Mouse (Mus musculus): ENCODE results near the gene Adad2. TPM values are rescaled to one million over a fixed set of nuclear protein-coding genes. Genes with fewer than 3 reads are reported as not detected.

The Adad2 gene
- polyA plus RNA-seq (2014; fragmentation: Nextera tagmentation; extraction: Ambion mirVana) = 0.17 TPM in 1 of 2 replicates, not detected in the other

GRCm38 (mm10) chr8:119612471-119612870 is at the start of gene Adad2:
Gene Adad2, plus strand, starts transcription at chr8:119612747.
- no peak for ATAC-seq (replicated peaks; ENCODE audit: insufficient number of reproducible peaks, low FRiP score, low TSS enrichment, low read depth)
- DNase-seq (ENCODE audit: low spot score) = no peak
- no peak within 1 kb of the TSS for H3K4me3 ChIP-seq (ENCODE audit: low read depth, low read length)

DNA sequence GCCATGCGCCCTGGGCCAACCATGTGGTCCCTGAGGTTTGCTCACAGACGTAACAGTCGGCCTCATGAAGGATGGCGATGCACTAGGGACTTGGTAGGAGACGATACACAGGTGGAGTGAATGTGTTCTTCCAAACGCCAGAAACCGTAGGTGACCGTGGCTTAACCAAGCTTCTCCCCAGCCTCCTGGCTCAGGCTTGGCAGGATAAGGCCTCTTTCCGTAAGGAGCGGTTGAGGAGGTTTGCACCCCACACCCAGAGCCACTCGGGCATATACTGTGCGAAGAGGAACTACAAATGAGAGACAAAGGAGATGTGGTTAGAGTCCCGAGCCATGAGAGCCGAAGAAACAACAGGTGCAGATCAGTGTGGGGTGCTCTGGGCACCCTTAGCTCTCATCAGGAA is 48.7 kb upstream of the Adad2 start:
- no peak for ATAC-seq (replicated peaks; ENCODE audit: insufficient number of reproducible peaks, low FRiP score, low TSS enrichment, low read depth)
- Histone ChIP-seq H3K4me2 (ENCODE audit: low read depth, low read length) (no peak overlapping the region), H3K27ac (replicated peaks; ENCODE audit: low read depth, low read length) (no peak overlapping the region), H3K9ac (replicated peaks; ENCODE audit: low read length) (no peak overlapping the region), H3K4me3 (ENCODE audit: low read depth, low read length) (no peak overlapping the region), H3K36me3 (replicated peaks; ENCODE audit: control insufficient read depth, insufficient read depth, low read depth, low read length) (peaks cover 2% of the 10 kb centered on the region), H3K27me3 (ENCODE audit: control insufficient read depth, insufficient read depth, low read length) (no peaks in the 10 kb centered on the region), H3K4me1 (ENCODE audit: control insufficient read depth, insufficient read depth, low read length) (no peaks in the 10 kb centered on the region), H3K9me3 (replicated peaks; ENCODE audit: control insufficient read depth, low read length) (no peaks in the 10 kb centered on the region)
- no peak for DNase-seq (ENCODE audit: low spot score)
- 95% methylated on average over 14 of the region's 14 CpGs for WGBS

More at GRCm38 (mm10) chr8:119612471-119612870, at the start of gene Adad2:
- Histone ChIP-seq H3K9me3 (replicated peaks; ENCODE audit: control insufficient read depth, low read length) (no peaks in the 10 kb centered on the region), H3K4me2 (ENCODE audit: low read depth, low read length) (no peak within 1 kb of the TSS), H3K4me1 (ENCODE audit: control insufficient read depth, insufficient read depth, low read length) (no peaks in the 10 kb centered on the region), H3K36me3 (replicated peaks; ENCODE audit: control insufficient read depth, insufficient read depth, low read depth, low read length) (no peaks in the 10 kb centered on the region), H3K27ac (replicated peaks; ENCODE audit: low read depth, low read length) (no peak within 1 kb of the TSS), H3K9ac (replicated peaks; ENCODE audit: low read length) (no peak within 1 kb of the TSS), H3K27me3 (ENCODE audit: control insufficient read depth, insufficient read depth, low read length) (no peaks in the 10 kb centered on the region)
- WGBS = 83% methylated on average over 26 of the region's 26 CpGs

- Histone ChIP-seq H3K9me3 (replicated peaks; ENCODE audit: control insufficient read depth, low read length) (no peaks in the 10 kb centered on the region), H3K27ac (replicated peaks; ENCODE audit: low read depth, low read length) (no peak overlapping the region), H3K4me2 (ENCODE audit: low read depth, low read length) (no peak overlapping the region), H3K9ac (replicated peaks; ENCODE audit: low read length) (no peak overlapping the region), H3K4me1 (ENCODE audit: control insufficient read depth, insufficient read depth, low read length) (no peaks in the 10 kb centered on the region), H3K27me3 (ENCODE audit: control insufficient read depth, insufficient read depth, low read length) (no peaks in the 10 kb centered on the region), H3K4me3 (ENCODE audit: low read depth, low read length) (no peak overlapping the region), H3K36me3 (replicated peaks; ENCODE audit: control insufficient read depth, insufficient read depth, low read depth, low read length) (peaks cover 2% of the 10 kb centered on the region)
- ATAC-seq (replicated peaks; ENCODE audit: insufficient number of reproducible peaks, low FRiP score, low TSS enrichment, low read depth) (no peak), DNase-seq (ENCODE audit: low spot score) (no peak)
- 80% methylated on average over 11 of the region's 11 CpGs for WGBS
Observed at GRCm38 (mm10) chr8:119566367-119566766, 46.2 kb upstream of the Adad2 start.

DNA sequence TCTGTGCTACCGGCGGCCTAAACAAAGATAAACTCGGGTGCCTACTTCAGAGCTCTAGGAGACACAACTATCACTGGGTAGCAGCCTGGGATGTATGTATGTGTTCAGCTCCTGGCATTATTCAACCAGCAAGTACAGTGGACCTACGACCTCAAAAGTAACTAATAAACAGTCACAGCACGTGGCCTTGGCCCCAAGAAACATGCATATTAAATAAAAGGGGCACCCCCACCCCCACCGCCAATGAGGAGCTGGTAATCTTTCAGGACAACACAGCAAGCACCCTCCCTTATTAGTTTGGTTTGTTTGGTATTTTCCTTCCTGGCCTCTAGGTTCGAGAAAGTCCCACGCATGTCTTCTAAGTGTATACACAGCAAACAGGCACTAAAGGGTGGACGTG is 44.3 kb upstream of the Adad2 start:
- H3K4me1 ChIP-seq (ENCODE audit: control insufficient read depth, insufficient read depth, low read length) = no peaks in the 10 kb centered on the region
- peaks cover 2% of the 10 kb centered on the region for H3K36me3 ChIP-seq (replicated peaks; ENCODE audit: control insufficient read depth, insufficient read depth, low read depth, low read length)
- no peak overlapping the region for H3K4me3 ChIP-seq (ENCODE audit: low read depth, low read length)
- ATAC-seq (replicated peaks; ENCODE audit: insufficient number of reproducible peaks, low FRiP score, low TSS enrichment, low read depth) (no peak), DNase-seq (ENCODE audit: low spot score) (no peak)
- H3K9me3 ChIP-seq (replicated peaks; ENCODE audit: control insufficient read depth, low read length) = no peaks in the 10 kb centered on the region
- WGBS = 86% methylated on average over 9 of the region's 9 CpGs
- no peaks in the 10 kb centered on the region for H3K27me3 ChIP-seq (ENCODE audit: control insufficient read depth, insufficient read depth, low read length)
- no peak overlapping the region for H3K27ac ChIP-seq (replicated peaks; ENCODE audit: low read depth, low read length)
- no peak overlapping the region for H3K4me2 ChIP-seq (ENCODE audit: low read depth, low read length)
- no peak overlapping the region for H3K9ac ChIP-seq (replicated peaks; ENCODE audit: low read length)

DNA sequence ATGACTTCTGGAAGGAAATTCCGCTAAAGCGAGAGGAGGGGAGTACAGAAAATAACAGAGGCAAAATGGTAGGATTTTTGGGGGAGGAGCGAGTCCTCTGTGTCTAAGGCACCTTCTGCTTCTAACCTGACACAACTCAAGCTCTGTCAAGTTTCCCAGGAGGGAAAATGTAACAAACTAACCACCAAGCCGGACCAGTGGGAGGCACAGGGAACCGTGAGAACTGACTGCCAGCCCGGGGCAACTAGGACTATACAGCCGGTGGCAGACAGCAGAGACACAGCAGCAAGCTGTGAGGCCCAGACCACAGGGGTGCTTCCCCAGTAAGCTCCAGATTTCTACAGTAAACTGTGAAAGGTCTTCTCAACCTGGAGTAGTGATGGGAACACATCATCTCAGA is 43.6 kb upstream of the Adad2 start:
- Histone ChIP-seq H3K4me2 (ENCODE audit: low read depth, low read length) (no peak overlapping the region), H3K9ac (replicated peaks; ENCODE audit: low read length) (no peak overlapping the region), H3K27me3 (ENCODE audit: control insufficient read depth, insufficient read depth, low read length) (no peaks in the 10 kb centered on the region), H3K4me3 (ENCODE audit: low read depth, low read length) (no peak overlapping the region), H3K27ac (replicated peaks; ENCODE audit: low read depth, low read length) (no peak overlapping the region), H3K36me3 (replicated peaks; ENCODE audit: control insufficient read depth, insufficient read depth, low read depth, low read length) (no peaks in the 10 kb centered on the region; the same call in 1 of the 2 replicates), H3K9me3 (replicated peaks; ENCODE audit: control insufficient read depth, low read length) (no peaks in the 10 kb centered on the region), H3K4me1 (ENCODE audit: control insufficient read depth, insufficient read depth, low read length) (peaks cover under 1% of the 10 kb centered on the region; the same call in 1 of the 2 replicates)
- DNase-seq (ENCODE audit: low spot score) (no peak), ATAC-seq (replicated peaks; ENCODE audit: insufficient number of reproducible peaks, low FRiP score, low TSS enrichment, low read depth) (no peak)
- 60% methylated on average over 7 of the region's 7 CpGs for WGBS

DNA sequence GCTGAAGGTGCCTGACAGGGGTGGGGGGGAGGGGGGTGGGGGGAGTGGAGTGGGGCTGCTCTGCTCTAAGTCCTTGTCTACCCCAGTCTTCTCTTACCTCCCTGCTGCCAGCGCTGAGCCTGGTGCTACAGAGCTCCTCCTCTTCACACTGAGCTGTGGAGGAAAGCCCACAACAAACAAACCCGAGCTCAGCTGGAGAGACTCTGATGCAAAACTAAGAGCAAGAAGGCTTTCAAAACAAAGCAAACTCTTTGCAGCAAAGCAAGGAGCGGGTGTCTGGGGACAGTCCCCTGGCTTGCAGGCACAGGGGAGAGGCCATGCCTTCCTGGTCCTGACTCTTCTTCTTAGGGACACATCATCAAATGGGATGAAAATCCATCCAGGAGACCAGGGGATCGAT is 42.7 kb upstream of the Adad2 start:
- H3K9me3 ChIP-seq (replicated peaks; ENCODE audit: control insufficient read depth, low read length) = no peaks in the 10 kb centered on the region
- ATAC-seq (replicated peaks; ENCODE audit: insufficient number of reproducible peaks, low FRiP score, low TSS enrichment, low read depth) = no peak
- no peaks in the 10 kb centered on the region for H3K36me3 ChIP-seq (replicated peaks; ENCODE audit: control insufficient read depth, insufficient read depth, low read depth, low read length)
- H3K4me2 ChIP-seq (ENCODE audit: low read depth, low read length) = no peak overlapping the region
- H3K4me1 ChIP-seq (ENCODE audit: control insufficient read depth, insufficient read depth, low read length) = peaks cover 3% of the 10 kb centered on the region; the same call in 1 of the 2 replicates
- H3K9ac ChIP-seq (replicated peaks; ENCODE audit: low read length) = no peak overlapping the region
- H3K27ac ChIP-seq (replicated peaks; ENCODE audit: low read depth, low read length) = no peak overlapping the region
- H3K4me3 ChIP-seq (ENCODE audit: low read depth, low read length) = no peak overlapping the region
- no peak for DNase-seq (ENCODE audit: low spot score)
- 0 out of 2 replicates have a peak, but pooled peaks cover 2% of the 10 kb centered on the region for H3K27me3 ChIP-seq (ENCODE audit: control insufficient read depth, insufficient read depth, low read length)
- 28% methylated on average over 4 of the region's 4 CpGs for WGBS

GRCm38 (mm10) chr8:119571135-119571534 is 41.4 kb upstream of the Adad2 start:
- no peaks in the 10 kb centered on the region for H3K9me3 ChIP-seq (replicated peaks; ENCODE audit: control insufficient read depth, low read length)
- H3K27me3 ChIP-seq (ENCODE audit: control insufficient read depth, insufficient read depth, low read length) = peaks cover 4% of the 10 kb centered on the region; the same call in 1 of the 2 replicates
- H3K36me3 ChIP-seq (replicated peaks; ENCODE audit: control insufficient read depth, insufficient read depth, low read depth, low read length) = no peaks in the 10 kb centered on the region
- H3K4me1 ChIP-seq (ENCODE audit: control insufficient read depth, insufficient read depth, low read length) = peaks cover 3% of the 10 kb centered on the region; the same call in 1 of the 2 replicates
- no peak overlapping the region for H3K27ac ChIP-seq (replicated peaks; ENCODE audit: low read depth, low read length)
- 85% methylated on average over 6 of the region's 6 CpGs for WGBS
- H3K4me2 ChIP-seq (ENCODE audit: low read depth, low read length) = no peak overlapping the region
- H3K4me3 ChIP-seq (ENCODE audit: low read depth, low read length) = no peak overlapping the region
- no peak overlapping the region for H3K9ac ChIP-seq (replicated peaks; ENCODE audit: low read length)
- ATAC-seq (replicated peaks; ENCODE audit: insufficient number of reproducible peaks, low FRiP score, low TSS enrichment, low read depth) (no peak), DNase-seq (ENCODE audit: low spot score) (no peak)

DNA sequence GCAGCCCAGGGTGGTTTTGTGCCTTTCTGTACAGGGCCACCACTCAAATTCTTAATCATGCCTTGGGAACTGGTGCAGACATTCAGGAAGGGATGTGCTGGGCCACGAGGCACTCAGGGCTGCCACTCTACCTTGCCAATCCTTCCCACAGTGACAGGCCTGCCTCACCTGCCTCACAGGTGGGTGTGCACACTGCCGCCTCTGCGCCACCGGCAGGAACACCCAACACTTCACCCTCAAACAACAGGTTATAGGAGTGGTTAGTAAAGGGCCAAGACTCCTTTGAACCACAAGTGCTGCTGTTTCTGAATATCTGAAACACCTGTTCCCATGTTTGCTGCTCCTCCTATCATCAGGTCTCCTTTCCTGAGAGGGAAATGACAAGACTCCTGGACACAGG is 40.1 kb upstream of the Adad2 start:
- no peak for ATAC-seq (replicated peaks; ENCODE audit: insufficient number of reproducible peaks, low FRiP score, low TSS enrichment, low read depth)
- DNase-seq (ENCODE audit: low spot score) = no peak
- WGBS = 93% methylated on average over 4 of the region's 4 CpGs

More for the DNA sequence above, 40.1 kb upstream of the Adad2 start:
- no peak overlapping the region for H3K4me3 ChIP-seq (ENCODE audit: low read depth, low read length)
- H3K27ac ChIP-seq (replicated peaks; ENCODE audit: low read depth, low read length) = no peak overlapping the region
- H3K9ac ChIP-seq (replicated peaks; ENCODE audit: low read length) = no peak overlapping the region
- peaks cover 4% of the 10 kb centered on the region; the same call in 1 of the 2 replicates for H3K27me3 ChIP-seq (ENCODE audit: control insufficient read depth, insufficient read depth, low read length)
- no peaks in the 10 kb centered on the region for H3K36me3 ChIP-seq (replicated peaks; ENCODE audit: control insufficient read depth, insufficient read depth, low read depth, low read length)
- H3K4me1 ChIP-seq (ENCODE audit: control insufficient read depth, insufficient read depth, low read length) = peaks cover 3% of the 10 kb centered on the region; the same call in 1 of the 2 replicates
- H3K9me3 ChIP-seq (replicated peaks; ENCODE audit: control insufficient read depth, low read length) = no peaks in the 10 kb centered on the region
- no peak overlapping the region for H3K4me2 ChIP-seq (ENCODE audit: low read depth, low read length)

All from embryonic facial prominence, embryonic 11.5 days (tissue).